Mouse (Mus musculus) hindbrain, postnatal 0 days (tissue): ENCODE results near the gene Siae. TPM values are rescaled to one million over a fixed set of nuclear protein-coding genes. Genes with fewer than 3 reads are reported as not detected.
A peak's percentile ranks its signal among the peaks of the same experiment; 100 is the strongest.

Source experiments
- ATAC-seq: fragments of 200-750 bp; cut with Nextera tagmentation; 2 replicates; pipeline ENCODE4 v1.8.0; 2017; ENCODE audit warnings: mild to moderate bottlenecking, moderate TSS enrichment, moderate library complexity
- DNase-seq: peaks from one replicate; pipeline ENCODE4 v3.0.0-alpha.2; 2015; ENCODE audit warnings: low spot score
- H3K27ac ChIP-seq: fragments of 300-500 bp; sonication (generic); 2 replicates; pipeline ENCODE4 v1.5.1; 2014; ENCODE audit warnings: mild to moderate bottlenecking
- H3K27me3 ChIP-seq: fragments of 300-500 bp; sonication (generic); 2 replicates; pipeline ENCODE4 v1.6.1; 2014; ENCODE audit warnings: low read length, mixed read lengths; ENCODE audit not compliant: insufficient read depth
- H3K36me3 ChIP-seq: fragments of 300-500 bp; sonication (generic); 2 replicates; pipeline ENCODE4 v1.6.1; 2014; ENCODE audit warnings: low read length, mixed read lengths; ENCODE audit not compliant: insufficient read depth
- H3K4me1 ChIP-seq: fragments of 300-500 bp; sonication (generic); 2 replicates; pipeline ENCODE4 v1.6.1; 2014; ENCODE audit warnings: antibody characterized with exemption, low read length, mixed read lengths; ENCODE audit not compliant: insufficient read depth
- H3K4me2 ChIP-seq: fragments of 300-500 bp; sonication (generic); 2 replicates; pipeline ENCODE4 v1.6.1; 2014; ENCODE audit warnings: low read depth, mild to moderate bottlenecking, low read length, moderate library complexity, mixed read lengths
- H3K4me3 ChIP-seq: fragments of 300-500 bp; sonication (generic); 2 replicates; pipeline ENCODE4 v1.5.1; 2014; ENCODE audit warnings: low read length
- H3K9ac ChIP-seq: fragments of 300-500 bp; sonication (generic); replicated peaks from 2 replicates; pipeline ENCODE4 v1.6.1; 2014; ENCODE audit warnings: mild to moderate bottlenecking, low read length, moderate library complexity, mixed read lengths
- H3K9me3 ChIP-seq: fragments of 300-500 bp; sonication (generic); 2 replicates; pipeline ENCODE4 v1.6.1; 2016; ENCODE audit warnings: low read length, mixed read lengths
- CTCF ChIP-seq: IDR thresholded peaks from 2 replicates; pipeline ENCODE4 v1.5.1; 2016; ENCODE audit warnings: antibody characterized with exemption, control low read depth, low read depth
- WGBS: fragments of 180-500 bp; shearing (Covaris S2); extraction: QIAGEN DNeasy Blood & Tissue Kit; methylation state at CpG from one replicate; pipeline ENCODE4 v1.1.7; 2014; 5-methylcytosine and 5-hydroxymethylcytosine counted together
- polyA plus RNA-seq: library from polyadenylated mRNA; unstranded; fragments of >200 nt; fragmentation: Nextera tagmentation; extraction: Ambion mirVana; gene quantifications from 2 replicates; pipeline ENCODE4 v1.2.1, GENCODE M21; 2015
- total RNA-seq: library from RNA; depleted of rRNA; stranded (reverse); fragments of >200 nt; gene quantifications from 2 replicates; pipeline ENCODE4 v1.2.3, GENCODE M21; 2014

Siae gene
- total and polyA plus RNA-seq, 2 experiments from 2014 or later: 15.5 to 18.7 TPM

DNA sequence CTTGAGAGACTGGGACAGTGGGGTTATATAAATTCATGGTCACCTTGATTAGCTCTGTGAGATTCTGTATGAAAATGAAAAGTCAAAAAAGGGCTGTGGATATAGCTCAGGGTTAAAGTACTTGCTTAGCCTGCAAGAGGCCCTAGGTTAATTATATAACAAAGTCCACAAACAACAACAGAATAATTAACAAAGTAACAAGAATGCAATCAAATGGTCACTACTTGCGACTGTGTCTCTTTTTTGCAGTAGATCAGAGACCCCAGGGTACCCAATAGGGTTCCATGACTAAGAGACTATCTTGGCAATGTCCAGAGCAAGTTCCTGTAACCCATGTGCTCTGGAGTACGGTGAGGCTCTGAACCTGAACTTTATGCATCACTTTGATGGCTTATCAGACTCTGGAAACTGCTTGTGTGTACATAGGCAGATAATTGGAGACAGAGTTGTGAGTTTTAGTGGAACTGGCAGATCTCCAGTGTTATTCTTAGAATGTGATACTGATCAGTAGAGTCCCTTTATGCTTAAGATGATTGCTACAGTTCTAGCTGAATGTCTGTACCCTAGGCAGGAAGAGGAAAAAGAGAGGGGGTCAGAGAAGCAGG is 13.8 kb downstream of the Siae start:
- no peak for DNase-seq
- Histone ChIP-seq H3K27ac (no peak overlapping the region), H3K27me3 (no peaks in the 10 kb centered on the region), H3K4me1 (no peaks in the 10 kb centered on the region), H3K4me3 (no peak overlapping the region), H3K36me3 (no peaks in the 10 kb centered on the region), H3K9me3 (no peaks in the 10 kb centered on the region), H3K4me2 (no peak overlapping the region), H3K9ac (no peak overlapping the region)
- WGBS: 80% methylated on average over 2 of the region's 2 CpGs
- ATAC-seq: no peak
- no peak for TF ChIP-seq CTCF

DNA sequence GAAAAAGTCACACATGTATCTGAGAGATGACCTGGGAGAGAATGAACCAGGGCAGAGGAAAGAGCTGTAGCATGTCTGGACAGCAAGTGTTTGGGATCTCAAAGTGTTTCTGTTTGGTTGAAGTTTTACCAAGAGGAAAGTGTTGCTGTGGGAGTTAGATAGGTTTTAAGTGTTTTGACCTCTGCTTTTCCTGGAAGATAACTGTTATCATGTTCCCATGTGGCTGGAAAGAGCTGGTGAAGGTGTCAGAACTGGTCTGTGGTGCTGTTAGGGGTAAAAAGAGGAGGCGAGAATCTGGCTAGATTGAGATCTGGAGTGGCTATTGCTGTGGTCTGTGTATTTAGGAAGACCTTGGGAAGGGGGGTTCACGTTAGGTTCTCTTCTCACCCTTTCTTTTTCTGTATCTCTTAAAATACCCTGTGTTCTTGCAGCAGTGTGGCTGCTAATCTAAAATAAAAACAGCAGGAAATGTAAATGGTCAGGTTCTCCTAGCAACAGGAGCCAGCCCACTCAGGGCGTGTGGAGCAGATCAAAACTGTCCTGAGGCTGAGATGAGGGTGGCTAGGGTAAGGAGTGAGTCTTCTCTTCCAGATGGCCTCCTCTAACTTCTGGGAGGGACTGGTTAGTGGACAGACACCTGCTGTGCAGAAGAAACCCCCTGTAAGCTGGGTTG is 16.8 kb downstream of the Siae start:
- WGBS: 68% methylated on average over 3 of the region's 3 CpGs

DNA sequence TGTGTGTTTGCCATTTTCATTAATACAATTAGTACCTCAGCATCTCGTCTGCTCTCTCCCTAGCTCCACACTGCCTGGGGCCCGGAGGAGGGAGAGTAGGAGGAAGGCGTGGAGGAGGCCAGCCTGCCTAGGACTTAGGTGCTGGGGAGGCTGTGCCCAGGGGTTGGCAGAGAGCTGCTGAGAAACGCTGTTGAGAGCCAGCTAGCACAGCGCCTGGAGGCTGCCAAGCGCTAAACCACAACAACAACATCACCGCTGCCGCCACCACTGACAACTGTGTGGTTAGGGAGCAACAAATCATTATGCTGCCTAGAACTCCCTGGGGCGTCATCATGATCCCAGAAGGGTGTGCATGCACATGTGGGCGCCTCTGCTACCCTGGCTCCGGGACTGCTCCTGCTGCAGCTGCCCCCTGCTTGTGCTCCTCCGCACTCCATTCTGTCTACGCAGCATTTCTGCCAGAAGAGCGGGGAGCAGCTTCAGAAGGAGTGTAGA is 21.0 kb downstream of the Siae start:
- peaks cover 8% of the 10 kb centered on the region; the same call in 1 of the 2 replicates for H3K4me1 ChIP-seq
- H3K27me3 ChIP-seq: no peaks in the 10 kb centered on the region
- H3K4me3 ChIP-seq: no peak overlapping the region
- H3K9me3 ChIP-seq: no peaks in the 10 kb centered on the region
- peak overlapping the region; percentile 46 for H3K4me2 ChIP-seq
- 0 out of 2 replicates have a peak overlapping the region, but pooled peaks have one; percentile 30 for H3K9ac ChIP-seq
- WGBS: 22% methylated on average over 14 of the region's 14 CpGs
- TF ChIP-seq CTCF: no peak
- peak overlapping the region; percentile 51; the same call in 1 of the 2 replicates for H3K27ac ChIP-seq
- ATAC-seq: peak; percentile 66
- DNase-seq: peak; percentile 37
- H3K36me3 ChIP-seq: no peaks in the 10 kb centered on the region

More for the DNA sequence above, 16.8 kb downstream of the Siae start:
- Histone ChIP-seq H3K9me3 (no peaks in the 10 kb centered on the region), H3K36me3 (no peaks in the 10 kb centered on the region), H3K4me3 (no peak overlapping the region), H3K27ac (no peak overlapping the region), H3K4me2 (no peak overlapping the region), H3K4me1 (peaks cover 8% of the 10 kb centered on the region; the same call in 1 of the 2 replicates), H3K27me3 (no peaks in the 10 kb centered on the region), H3K9ac (no peak overlapping the region)
- DNase-seq: no peak
- no peak for TF ChIP-seq CTCF
- no peak for ATAC-seq

DNA sequence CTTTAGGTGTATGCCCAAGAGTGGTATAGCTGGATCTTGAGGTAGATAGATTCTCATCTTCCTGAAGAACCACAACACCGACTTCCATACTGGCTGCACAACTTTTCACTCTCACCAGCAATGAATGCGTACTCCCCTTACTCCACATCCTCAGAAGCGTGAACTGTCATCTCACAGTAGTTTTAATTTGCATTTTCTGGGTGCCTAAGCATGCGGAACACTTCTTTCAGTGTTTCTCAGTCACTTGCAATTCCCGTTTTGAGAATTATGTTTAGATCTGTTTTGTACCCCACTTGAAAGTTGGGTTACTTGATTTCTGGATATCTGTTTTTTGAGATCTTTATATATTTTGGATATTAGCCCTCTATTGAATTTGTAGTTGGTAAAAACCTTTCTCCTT is 28.1 kb downstream of the Siae start:
- DNase-seq (no peak), ATAC-seq (no peak)
- Histone ChIP-seq H3K27ac (no peak overlapping the region), H3K9me3 (no peaks in the 10 kb centered on the region), H3K4me2 (no peak overlapping the region), H3K4me1 (no peaks in the 10 kb centered on the region), H3K9ac (no peak overlapping the region), H3K36me3 (no peaks in the 10 kb centered on the region), H3K27me3 (no peaks in the 10 kb centered on the region), H3K4me3 (no peak overlapping the region)
- WGBS: 81% methylated on average over 5 of the region's 5 CpGs
- no peak for TF ChIP-seq CTCF

DNA sequence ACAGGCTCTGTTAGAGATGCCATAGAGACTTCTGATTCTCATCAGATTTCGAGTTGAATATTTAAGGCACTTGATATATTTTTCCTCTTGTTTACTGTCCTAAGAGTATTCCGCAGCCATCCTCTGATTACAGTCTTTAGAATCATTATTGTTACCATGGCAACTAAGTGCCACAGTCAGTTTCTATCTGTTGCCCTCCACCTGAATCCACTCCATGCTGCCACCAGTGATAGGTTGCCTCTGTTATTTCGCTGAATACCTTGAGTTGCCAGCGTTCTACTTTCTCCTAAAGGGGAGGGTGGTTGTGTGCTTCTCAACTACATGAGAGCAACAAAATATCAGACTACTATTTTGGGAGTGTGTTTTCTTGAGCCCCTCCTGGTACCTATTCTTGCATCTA is 31.2 kb downstream of the Siae start:
- H3K4me3 ChIP-seq: no peak overlapping the region
- ATAC-seq (peak; percentile 40; the same call in 1 of the 2 replicates), DNase-seq (peak; percentile 31)

DNA sequence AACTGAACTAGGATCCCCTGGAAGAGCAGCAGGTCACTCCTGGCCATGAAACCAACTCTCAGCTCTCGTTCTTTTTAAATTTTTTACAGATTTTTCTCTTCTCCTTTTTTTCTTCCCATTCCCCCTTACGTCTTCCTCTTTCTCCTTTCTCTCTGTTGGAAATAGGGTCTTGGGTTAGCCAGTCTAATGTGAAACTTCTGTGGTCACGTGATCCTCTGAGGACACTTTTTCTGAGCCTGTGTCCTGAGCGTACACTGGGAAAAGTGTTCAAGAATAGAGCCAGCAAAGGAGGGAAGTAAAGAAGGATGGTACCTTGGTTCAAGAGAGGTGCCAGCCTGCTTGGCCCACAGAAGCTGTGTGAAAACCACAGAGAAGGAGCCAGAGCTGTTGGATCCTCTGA is 34.9 kb downstream of the Siae start:
- Histone ChIP-seq H3K36me3 (no peaks in the 10 kb centered on the region), H3K9me3 (no peaks in the 10 kb centered on the region), H3K4me2 (no peak overlapping the region), H3K27me3 (no peaks in the 10 kb centered on the region), H3K9ac (no peak overlapping the region), H3K4me3 (no peak overlapping the region), H3K4me1 (no peaks in the 10 kb centered on the region), H3K27ac (no peak overlapping the region)
- ATAC-seq: no peak
- no peak for DNase-seq
- TF ChIP-seq CTCF: no peak
- 87% methylated on average over 4 of the region's 4 CpGs for WGBS

More for the DNA sequence above, 31.2 kb downstream of the Siae start:
- Histone ChIP-seq H3K4me2 (no peak overlapping the region), H3K27ac (no peak overlapping the region), H3K27me3 (no peaks in the 10 kb centered on the region), H3K9me3 (no peaks in the 10 kb centered on the region), H3K9ac (no peak overlapping the region), H3K36me3 (no peaks in the 10 kb centered on the region), H3K4me1 (no peaks in the 10 kb centered on the region)
- WGBS: 56% methylated on average over 4 of the region's 4 CpGs
- TF ChIP-seq CTCF: no peak

DNA sequence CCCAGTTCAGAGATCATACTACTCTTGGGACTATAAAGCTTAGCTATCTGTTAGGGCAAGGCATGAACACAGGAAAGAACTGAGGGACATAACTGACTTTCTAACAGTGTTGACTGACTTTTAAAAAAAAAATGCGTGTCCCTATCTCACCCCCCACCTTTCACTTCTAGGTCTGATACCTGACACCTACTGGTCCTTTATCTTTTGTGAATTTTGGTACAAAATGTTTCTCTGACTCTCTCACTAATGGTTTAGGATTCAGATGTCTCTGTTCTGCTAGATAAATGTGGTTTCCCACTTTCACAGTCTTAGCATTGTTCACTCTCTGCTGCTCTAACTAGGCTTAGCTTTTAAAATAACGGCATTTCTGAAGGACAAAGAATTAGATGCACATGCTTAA is 36.5 kb downstream of the Siae start:
- Histone ChIP-seq H3K4me2 (no peak overlapping the region), H3K36me3 (no peaks in the 10 kb centered on the region), H3K27me3 (no peaks in the 10 kb centered on the region), H3K9ac (no peak overlapping the region), H3K9me3 (no peaks in the 10 kb centered on the region), H3K27ac (no peak overlapping the region), H3K4me1 (no peaks in the 10 kb centered on the region), H3K4me3 (no peak overlapping the region)
- WGBS: 83% methylated on average over 2 of the region's 2 CpGs
- no peak for TF ChIP-seq CTCF
- ATAC-seq (no peak), DNase-seq (no peak)
